Mouse (Mus musculus) liver, postnatal 0 days (tissue): ENCODE results near the gene Grid1. TPM values are rescaled to one million over a fixed set of nuclear protein-coding genes. Genes with fewer than 3 reads are reported as not detected.

ENCODE experiments used
- ATAC-seq: fragments of 200-750 bp; cut with Nextera tagmentation; 2 replicates; pipeline ENCODE4 v1.8.0; 2017; ENCODE audit warnings: mild to moderate bottlenecking, moderate library complexity
- DNase-seq: peaks from one replicate; pipeline ENCODE4 v3.0.0-alpha.2; 2016
- H3K27ac ChIP-seq: fragments of 300-500 bp; sonication (generic); 2 replicates; pipeline ENCODE4 v1.5.1; 2014; ENCODE audit warnings: antibody characterized with exemption, moderate library complexity, mild to moderate bottlenecking, low read depth
- H3K27me3 ChIP-seq: fragments of 300-500 bp; sonication (generic); 2 replicates; pipeline ENCODE4 v1.6.1; 2014; ENCODE audit warnings: low read length, control low read depth, mixed read lengths; ENCODE audit not compliant: insufficient read depth
- H3K36me3 ChIP-seq: fragments of 300-500 bp; sonication (generic); replicated peaks from 2 replicates; pipeline ENCODE4 v1.6.1; 2014; ENCODE audit warnings: mild to moderate bottlenecking, control low read depth, low read length, moderate library complexity, mixed read lengths; ENCODE audit not compliant: insufficient read depth
- H3K4me1 ChIP-seq: fragments of 300-500 bp; sonication (generic); 2 replicates; pipeline ENCODE4 v1.6.1; 2014; ENCODE audit warnings: antibody characterized with exemption, mild to moderate bottlenecking, control low read depth; ENCODE audit not compliant: insufficient read depth
- H3K4me2 ChIP-seq: fragments of 300-500 bp; sonication (generic); 2 replicates; pipeline ENCODE4 v1.6.1; 2014; ENCODE audit warnings: low read depth, mild to moderate bottlenecking, low read length, moderate library complexity, mixed read lengths
- H3K4me3 ChIP-seq: fragments of 300-500 bp; sonication (generic); 2 replicates; pipeline ENCODE4 v1.5.1; 2014; ENCODE audit warnings: low read depth, low read length
- H3K9ac ChIP-seq: fragments of 300-500 bp; sonication (generic); replicated peaks from 2 replicates; pipeline ENCODE4 v1.6.1; 2014; ENCODE audit warnings: mild to moderate bottlenecking, moderate library complexity
- H3K9me3 ChIP-seq: fragments of 300-500 bp; sonication (generic); 2 replicates; pipeline ENCODE4 v1.6.1; 2016; ENCODE audit warnings: mild to moderate bottlenecking, control low read depth, low read length, mixed read lengths
- CTCF ChIP-seq: sonication (generic); IDR thresholded peaks from 2 replicates; pipeline ENCODE4 v1.5.1; 2016; ENCODE audit warnings: antibody characterized with exemption, low read depth
- EP300 ChIP-seq: IDR thresholded peaks from 2 replicates; pipeline ENCODE4 v1.6.1; 2016; ENCODE audit warnings: antibody characterized with exemption, low read depth, mild to moderate bottlenecking
- WGBS: fragments of 180-500 bp; shearing (Covaris S2); extraction: QIAGEN DNeasy Blood & Tissue Kit; methylation state at CpG from one replicate; pipeline ENCODE4 v1.1.7; 2014; ENCODE audit not compliant: insufficient replicate concordance; 5-methylcytosine and 5-hydroxymethylcytosine counted together
- polyA plus RNA-seq: library from polyadenylated mRNA; unstranded; fragments of >200 nt; fragmentation: Nextera tagmentation; extraction: Ambion mirVana; gene quantifications from 2 replicates; pipeline ENCODE4 v1.2.1, GENCODE M21; 2015

The Grid1 gene
- polyA plus RNA-seq, 1 experiment from 2014 or later, result not detected

DNA sequence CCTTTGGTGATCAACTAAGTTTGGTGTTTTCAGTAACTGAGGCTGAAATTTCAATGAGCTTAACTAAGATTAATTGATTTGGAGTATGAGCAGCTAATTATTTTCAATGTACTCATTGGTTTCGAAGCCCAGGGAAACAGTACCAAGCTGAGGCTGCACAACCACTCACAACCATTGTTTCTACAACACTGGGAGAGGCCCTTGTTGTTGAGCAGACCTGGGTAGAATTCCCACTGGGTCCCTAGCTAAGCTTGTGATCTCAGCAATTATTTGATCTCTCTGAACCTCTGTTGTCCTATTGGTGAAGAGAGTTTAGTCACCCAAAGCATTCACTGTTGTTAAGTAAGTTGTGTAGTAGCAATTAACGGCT is 293.4 kb downstream of the Grid1 start:
- Histone ChIP-seq H3K36me3 (no peaks in the 10 kb centered on the region), H3K27ac (no peak overlapping the region), H3K4me3 (no peak overlapping the region), H3K4me2 (no peak overlapping the region), H3K9ac (no peak overlapping the region), H3K9me3 (no peaks in the 10 kb centered on the region), H3K27me3 (no peaks in the 10 kb centered on the region), H3K4me1 (no peaks in the 10 kb centered on the region)
- WGBS, result 64% methylated on average over 2 of the region's 2 CpGs
- DNase-seq, result no peak
- ATAC-seq, result no peak
- TF ChIP-seq EP300, result no peak
- TF ChIP-seq CTCF, result no peak

DNA sequence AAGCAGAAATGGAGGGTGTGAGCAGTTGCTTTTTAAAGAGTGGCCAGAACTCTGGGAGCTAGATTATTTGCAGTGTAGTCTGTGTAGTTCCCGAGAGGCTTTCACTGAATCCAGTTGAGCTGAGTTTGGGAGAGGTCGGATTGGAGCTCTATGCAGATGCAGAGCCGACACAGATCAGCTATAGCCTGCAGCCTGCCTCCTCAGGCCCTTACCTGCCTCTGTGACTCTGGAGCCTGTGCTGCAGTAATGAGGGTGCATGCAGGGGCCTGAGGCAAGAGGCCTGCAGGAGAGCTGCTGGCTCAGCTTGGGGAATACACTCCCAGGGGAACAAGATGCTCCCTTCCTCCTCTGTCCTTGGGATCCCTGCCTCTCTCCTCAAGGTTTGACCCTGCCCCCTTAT is 296.0 kb downstream of the Grid1 start:
- 61% methylated on average over 3 of the region's 3 CpGs for WGBS
- ATAC-seq, result no peak
- H3K27ac ChIP-seq, result no peak overlapping the region
- no peak for DNase-seq
- H3K4me1 ChIP-seq, result peaks cover 3% of the 10 kb centered on the region; the same call in 1 of the 2 replicates
- H3K4me3 ChIP-seq, result no peak overlapping the region
- TF ChIP-seq EP300 (no peak), CTCF (no peak)
- no peak overlapping the region for H3K4me2 ChIP-seq
- H3K9me3 ChIP-seq, result no peaks in the 10 kb centered on the region
- H3K9ac ChIP-seq, result no peak overlapping the region
- no peaks in the 10 kb centered on the region for H3K36me3 ChIP-seq
- no peaks in the 10 kb centered on the region for H3K27me3 ChIP-seq

- 31% methylated on average over 2 of the region's 2 CpGs for WGBS
Observed at GRCm38 (mm10) chr14:35120089-35120488, 300.2 kb downstream of the Grid1 start.

DNA sequence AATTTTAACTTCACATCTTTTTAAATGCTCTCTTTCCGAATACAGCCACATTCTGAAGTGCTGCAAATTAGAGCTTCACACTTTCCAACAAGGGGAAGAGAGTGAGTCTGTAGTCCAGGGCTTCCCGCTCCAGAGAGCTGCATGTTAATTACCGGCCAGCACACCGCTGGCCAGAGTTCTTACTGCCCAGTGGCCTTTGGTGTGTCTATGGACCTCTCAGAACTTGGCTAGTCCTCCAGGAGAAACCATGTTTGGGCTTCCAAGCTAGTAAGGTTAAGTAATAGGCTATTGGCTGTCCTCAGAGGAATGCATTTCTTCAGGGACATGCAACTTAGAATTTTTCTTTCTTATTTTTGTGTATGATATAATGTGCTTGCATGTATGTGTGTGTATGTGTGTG is 301.0 kb downstream of the Grid1 start:
- no peak overlapping the region for H3K4me3 ChIP-seq

More at GRCm38 (mm10) chr14:35120089-35120488, 300.2 kb downstream of the Grid1 start:
- ATAC-seq, result peak; percentile 72
- DNase-seq, result no peak
- Histone ChIP-seq H3K4me1 (peaks cover 5% of the 10 kb centered on the region; the same call in 1 of the 2 replicates), H3K9ac (no peak overlapping the region), H3K27me3 (no peaks in the 10 kb centered on the region), H3K36me3 (no peaks in the 10 kb centered on the region), H3K4me3 (no peak overlapping the region), H3K4me2 (no peak overlapping the region), H3K9me3 (no peaks in the 10 kb centered on the region), H3K27ac (no peak overlapping the region)
- TF ChIP-seq EP300 (no peak), CTCF (no peak)

GRCm38 (mm10) chr14:35122111-35122510 is 302.2 kb downstream of the Grid1 start:
- 29% methylated on average over 3 of the region's 3 CpGs for WGBS
- DNase-seq (no peak), ATAC-seq (no peak)
- Histone ChIP-seq H3K36me3 (no peaks in the 10 kb centered on the region), H3K9ac (no peak overlapping the region), H3K4me1 (peaks cover 5% of the 10 kb centered on the region; the same call in 1 of the 2 replicates), H3K4me2 (no peak overlapping the region), H3K27ac (no peak overlapping the region), H3K9me3 (no peaks in the 10 kb centered on the region), H3K4me3 (no peak overlapping the region), H3K27me3 (no peaks in the 10 kb centered on the region)
- TF ChIP-seq CTCF (no peak), EP300 (no peak)

More for the DNA sequence above, 301.0 kb downstream of the Grid1 start:
- WGBS, result 58% methylated on average over 4 of the region's 4 CpGs
- ATAC-seq (no peak), DNase-seq (no peak)
- Histone ChIP-seq H3K27ac (no peak overlapping the region), H3K9ac (no peak overlapping the region), H3K36me3 (no peaks in the 10 kb centered on the region), H3K4me1 (peaks cover 5% of the 10 kb centered on the region; the same call in 1 of the 2 replicates), H3K27me3 (no peaks in the 10 kb centered on the region), H3K9me3 (no peaks in the 10 kb centered on the region), H3K4me2 (no peak overlapping the region)
- no peak for TF ChIP-seq CTCF

DNA sequence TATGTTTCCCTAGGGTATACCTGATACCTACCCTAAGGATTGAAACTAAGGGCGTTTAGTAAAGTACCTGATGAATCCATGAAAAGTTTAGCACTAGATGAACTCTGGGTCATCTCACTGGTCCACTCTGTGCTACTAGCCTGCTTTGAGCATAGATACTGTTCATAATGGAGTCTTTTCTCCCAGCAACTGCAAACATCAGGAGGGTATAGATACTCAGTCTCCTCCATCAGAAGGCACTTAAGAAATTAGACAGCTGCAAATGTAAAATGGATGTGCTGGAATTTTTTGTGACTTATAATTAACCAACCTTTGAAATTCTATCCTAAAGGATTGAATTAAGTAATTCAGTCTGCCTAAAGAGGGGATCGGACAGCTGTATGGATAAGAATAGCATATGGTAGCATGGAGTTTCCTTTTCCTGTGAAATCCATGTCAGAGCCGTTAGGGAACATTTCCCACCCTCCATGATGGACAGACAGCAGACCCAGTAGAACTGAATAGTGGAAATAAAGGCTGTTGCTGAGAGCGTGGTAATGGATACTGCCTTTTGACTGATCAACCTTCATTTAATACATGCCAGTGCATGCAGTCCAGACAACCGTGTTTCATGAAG is 303.5 kb downstream of the Grid1 start:
- Histone ChIP-seq H3K27ac (no peak overlapping the region), H3K9me3 (no peaks in the 10 kb centered on the region), H3K4me3 (no peak overlapping the region), H3K9ac (no peak overlapping the region), H3K4me2 (no peak overlapping the region), H3K27me3 (no peaks in the 10 kb centered on the region), H3K4me1 (peaks cover 5% of the 10 kb centered on the region; the same call in 1 of the 2 replicates), H3K36me3 (no peaks in the 10 kb centered on the region)
- no peak for TF ChIP-seq CTCF
- DNase-seq, result no peak
- WGBS, result 76% methylated on average over 5 of the region's 5 CpGs
- ATAC-seq, result no peak
